Mouse (Mus musculus) liver, postnatal 0 days (tissue): ENCODE results near the gene Isoc2b.

Source experiments
- CTCF ChIP-seq: sonication (generic); IDR thresholded peaks from 2 replicates; pipeline ENCODE4 v1.5.1; 2016; ENCODE audit warnings: antibody characterized with exemption, low read depth
- EP300 ChIP-seq: IDR thresholded peaks from 2 replicates; pipeline ENCODE4 v1.6.1; 2016; ENCODE audit warnings: antibody characterized with exemption, low read depth, mild to moderate bottlenecking

- TF ChIP-seq CTCF (no peak), EP300 (no peak)
Observed at GRCm38 (mm10) chr7:4811842-4812302, 58.2 kb downstream of the Isoc2b start.
